Mouse (Mus musculus) heart, embryonic 10.5 days (tissue): ENCODE measurements around the gene Hes6. TPM values are rescaled to one million over a fixed set of nuclear protein-coding genes. Genes with fewer than 3 reads are reported as not detected.

Experiments used
- DNase-seq: peaks from one replicate; pipeline ENCODE4 v3.0.0-alpha.2; 2017; ENCODE audit warnings: low spot score
- H3K27ac ChIP-seq: fragments of 300-500 bp; sonication (generic); 2 replicates; pipeline ENCODE4 v1.5.1; 2016; ENCODE audit warnings: mild to moderate bottlenecking
- H3K27me3 ChIP-seq: fragments of 300-500 bp; sonication (generic); 2 replicates; pipeline ENCODE4 v1.6.1; 2016; ENCODE audit warnings: mild to moderate bottlenecking; ENCODE audit not compliant: poor library complexity, insufficient read depth, severe bottlenecking
- H3K36me3 ChIP-seq: fragments of 300-500 bp; sonication (generic); 2 replicates; pipeline ENCODE4 v1.6.1; 2016; ENCODE audit warnings: mild to moderate bottlenecking, moderate library complexity
- H3K4me1 ChIP-seq: fragments of 300-500 bp; sonication (generic); 2 replicates; pipeline ENCODE4 v1.6.1; 2016; ENCODE audit warnings: mild to moderate bottlenecking
- H3K4me3 ChIP-seq: fragments of 300-500 bp; sonication (generic); 2 replicates; pipeline ENCODE4 v1.5.1; 2016; ENCODE audit warnings: mild to moderate bottlenecking, moderate library complexity
- H3K9me3 ChIP-seq: fragments of 300-500 bp; sonication (generic); 2 replicates; pipeline ENCODE4 v1.6.1; 2016; ENCODE audit warnings: mild to moderate bottlenecking, moderate library complexity
- WGBS: fragments of 180-500 bp; shearing (Covaris S2); methylation state at CpG from one replicate; pipeline ENCODE4 v1.1.7; 2016; 5-methylcytosine and 5-hydroxymethylcytosine counted together
- polyA plus RNA-seq: library from polyadenylated mRNA; unstranded; fragments of >200 nt; fragmentation: Nextera tagmentation; extraction: Ambion mirVana; gene quantifications from 2 replicates; pipeline ENCODE4 v1.2.1, GENCODE M21; 2016

Hes6 gene
- polyA plus RNA-seq, 1 experiment from 2014 or later: 70.6 TPM

DNA sequence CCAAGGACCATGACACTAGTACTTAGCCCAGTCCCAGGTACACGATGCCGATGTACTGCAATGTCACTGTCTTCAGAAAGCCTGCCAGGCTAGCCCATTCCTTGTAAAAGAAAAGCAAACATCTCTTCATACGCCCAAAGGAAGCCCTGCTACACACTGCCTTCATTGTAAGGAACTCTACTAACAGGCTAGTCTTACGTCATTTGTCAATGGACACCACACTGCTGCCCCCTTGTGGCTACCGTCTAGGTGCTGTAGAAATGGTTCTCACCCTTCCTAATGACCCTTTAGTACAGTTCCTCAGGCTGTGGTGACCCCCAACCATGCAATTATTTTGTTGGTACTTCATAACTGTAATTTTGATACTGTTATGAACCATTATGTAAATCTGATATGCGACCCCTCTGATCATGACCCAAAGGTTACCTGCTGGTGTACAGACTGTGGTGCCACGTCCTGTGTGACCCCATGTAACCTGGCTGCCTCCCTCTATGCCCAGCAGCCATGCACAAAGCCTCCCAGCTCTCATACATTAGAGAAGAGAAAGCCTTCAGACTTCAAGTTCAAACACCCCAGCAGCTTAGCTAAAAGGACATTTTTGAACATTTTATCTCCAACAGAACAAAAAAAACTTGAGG lies 33.3 kb downstream of the Hes6 start:
- H3K4me3 ChIP-seq: no peak overlapping the region
- no peaks in the 10 kb centered on the region for H3K9me3 ChIP-seq
- no peaks in the 10 kb centered on the region for H3K27me3 ChIP-seq
- peaks cover 95% of the 10 kb centered on the region for H3K36me3 ChIP-seq
- H3K4me1 ChIP-seq: peaks cover 21% of the 10 kb centered on the region
- 62% methylated on average over 7 of the region's 7 CpGs for WGBS
- H3K27ac ChIP-seq: 0 out of 2 replicates have a peak overlapping the region, but pooled peaks have one; percentile 36
- peak; percentile 86 for DNase-seq

DNA sequence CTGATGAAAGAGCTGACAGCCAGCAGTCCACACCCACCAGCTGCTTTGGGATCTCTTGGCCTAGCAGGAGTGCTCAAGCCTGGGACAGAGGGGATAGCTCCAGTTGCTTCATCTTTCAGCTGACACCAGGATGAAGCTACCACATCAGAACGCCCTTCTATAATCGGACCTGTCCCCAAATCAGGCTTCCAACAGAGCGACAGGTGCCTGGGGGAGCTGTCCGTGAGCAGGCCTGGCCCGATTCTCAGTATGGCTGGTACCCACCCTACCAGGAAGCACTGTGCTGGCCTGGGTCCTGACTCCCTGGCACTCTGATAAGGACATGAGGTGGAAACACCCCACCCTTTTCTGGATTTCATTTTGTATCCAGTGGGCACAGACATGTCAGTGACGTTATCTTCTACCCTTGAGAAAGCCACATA lies 40.4 kb downstream of the Hes6 start:
- DNase-seq: no peak
- Histone ChIP-seq H3K4me1 (peaks cover 10% of the 10 kb centered on the region; the same call in 1 of the 2 replicates), H3K9me3 (no peaks in the 10 kb centered on the region), H3K27me3 (peaks cover 3% of the 10 kb centered on the region; the same call in 1 of the 2 replicates), H3K27ac (no peak overlapping the region), H3K36me3 (peaks cover 92% of the 10 kb centered on the region), H3K4me3 (no peak overlapping the region)
- 87% methylated on average over 6 of the region's 6 CpGs for WGBS

DNA sequence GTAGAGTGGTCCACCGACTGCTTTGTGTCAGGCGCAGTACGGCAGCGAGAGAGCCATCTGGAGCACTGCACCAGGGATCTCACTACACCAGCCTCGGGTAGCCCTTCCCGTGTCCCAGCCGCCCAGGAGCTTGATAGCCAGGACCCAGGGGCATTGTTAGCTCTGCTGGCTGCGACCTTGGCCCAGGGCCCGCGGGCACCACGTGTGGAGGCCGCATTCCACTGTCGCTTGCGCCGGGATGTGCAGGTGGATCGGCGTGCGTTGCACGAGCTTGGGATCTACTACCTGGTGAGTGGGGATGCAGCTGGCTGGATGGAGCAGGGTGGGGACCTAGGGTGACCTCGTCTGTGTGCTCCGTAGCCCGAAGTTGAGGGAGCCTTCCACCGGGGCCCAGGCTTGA lies 43.8 kb downstream of the Hes6 start:
- H3K36me3 ChIP-seq: peaks cover 58% of the 10 kb centered on the region

DNA sequence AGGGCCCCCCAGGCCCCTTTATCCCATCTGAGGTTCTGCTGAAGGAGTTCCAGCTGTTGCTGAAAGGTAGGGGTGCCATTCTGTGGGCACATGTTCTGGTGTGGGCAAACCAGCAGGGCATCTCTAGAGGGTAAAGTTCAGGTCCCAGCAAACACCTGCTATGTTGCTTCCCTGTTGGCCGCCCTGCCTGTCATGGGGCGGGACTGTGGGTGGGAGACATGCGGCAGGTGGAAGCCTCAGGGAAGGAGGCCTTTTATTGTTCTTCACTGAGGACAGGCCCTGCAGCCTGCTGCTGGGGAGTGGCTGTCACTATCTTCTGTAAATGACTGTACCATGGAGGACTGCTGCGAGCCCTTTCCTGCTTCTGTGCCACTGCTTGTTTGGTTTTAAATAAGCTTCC lies 44.4 kb downstream of the Hes6 start:
- no peak for DNase-seq
- H3K4me3 ChIP-seq: no peak overlapping the region
- no peaks in the 10 kb centered on the region for H3K9me3 ChIP-seq
- no peak overlapping the region for H3K27ac ChIP-seq
- peaks cover 22% of the 10 kb centered on the region for H3K4me1 ChIP-seq
- peaks cover 53% of the 10 kb centered on the region for H3K36me3 ChIP-seq
- 66% methylated on average over 4 of the region's 4 CpGs for WGBS
- peaks cover 23% of the 10 kb centered on the region for H3K27me3 ChIP-seq

More for the DNA sequence above, 43.8 kb downstream of the Hes6 start:
- no peaks in the 10 kb centered on the region for H3K9me3 ChIP-seq
- H3K4me1 ChIP-seq: peaks cover 20% of the 10 kb centered on the region
- no peak overlapping the region for H3K27ac ChIP-seq
- DNase-seq: no peak
- peaks cover 23% of the 10 kb centered on the region for H3K27me3 ChIP-seq
- no peak overlapping the region for H3K4me3 ChIP-seq
- 85% methylated on average over 23 of the region's 23 CpGs for WGBS

DNA sequence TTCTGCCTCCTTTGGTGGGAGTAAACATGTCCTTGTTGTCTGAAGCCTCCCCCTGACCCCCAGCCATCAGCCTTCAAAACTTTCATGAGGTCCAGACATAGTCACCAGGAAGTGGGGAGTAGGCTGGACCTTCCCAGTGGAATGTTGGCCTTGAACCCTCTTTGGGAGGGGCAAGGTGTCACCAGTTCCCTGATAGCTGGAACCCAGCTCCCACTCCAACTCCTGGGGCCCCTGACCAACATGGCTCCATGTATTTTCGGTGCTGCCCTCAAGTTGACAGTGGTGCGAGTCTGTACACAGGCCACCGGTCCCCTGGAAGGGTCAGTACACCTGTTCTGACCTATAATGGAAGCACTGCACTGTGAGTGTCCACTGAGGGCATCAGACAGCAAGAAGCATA lies 46.5 kb downstream of the Hes6 start:
- peak overlapping the region; percentile 14; the same call in 1 of the 2 replicates for H3K27ac ChIP-seq
- WGBS: 88% methylated on average over 3 of the region's 3 CpGs
- H3K4me3 ChIP-seq: peak overlapping the region; percentile 64

DNA sequence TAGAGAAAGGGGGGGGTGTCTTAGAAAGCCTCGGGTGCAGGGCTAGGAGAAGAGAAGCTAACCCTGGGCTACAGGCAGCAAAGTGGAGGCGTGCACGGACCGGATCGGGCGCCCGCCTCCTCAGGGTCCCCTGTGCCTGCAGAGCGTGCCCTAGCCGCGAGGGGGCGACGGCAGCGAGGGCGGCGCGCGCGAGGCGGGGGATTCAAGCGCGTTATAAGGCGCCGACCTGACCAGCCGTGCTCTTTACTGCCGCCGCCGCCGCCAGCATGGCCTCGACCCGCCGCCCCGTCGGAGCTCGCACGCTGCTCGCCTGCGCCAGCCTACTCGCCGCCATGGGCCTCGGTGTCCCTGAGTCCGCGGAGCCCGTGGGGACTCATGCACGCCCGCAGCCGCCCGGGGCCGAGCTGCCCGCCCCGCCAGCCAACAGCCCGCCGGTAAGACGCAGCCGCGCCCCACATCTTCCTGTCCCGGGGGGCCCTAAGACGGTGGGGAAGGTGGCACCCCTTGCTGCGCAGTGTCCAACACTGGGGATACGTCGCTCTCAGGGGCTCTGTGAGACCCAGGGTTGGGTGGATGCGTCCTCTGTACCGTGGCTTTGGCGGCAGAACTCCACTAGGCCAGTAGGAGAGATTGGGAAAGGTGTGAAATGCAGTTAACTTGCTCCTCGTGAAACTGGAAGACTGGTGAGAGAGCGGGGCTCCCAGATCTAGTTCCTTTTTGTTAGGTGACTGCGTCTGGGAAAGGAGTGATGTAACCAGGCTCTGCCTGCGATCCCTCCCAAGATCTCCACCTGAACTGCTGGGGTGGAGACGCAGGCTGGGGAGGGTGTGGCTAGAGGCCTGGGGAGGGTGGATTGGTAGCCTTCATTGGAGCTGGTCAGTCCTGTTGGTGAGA lies 47.4 kb downstream of the Hes6 start, which contains the start of gene Erfe:
Gene Erfe, plus strand, starts transcription at position 216 of the 894 bp plus-strand sequence.
- Histone ChIP-seq H3K9me3 (peaks cover 13% of the 10 kb centered on the region), H3K27me3 (peaks cover 23% of the 10 kb centered on the region), H3K4me3 (peak within 1 kb of the TSS; percentile 64), H3K36me3 (peaks cover 50% of the 10 kb centered on the region), H3K4me1 (peaks cover 22% of the 10 kb centered on the region), H3K27ac (peak within 1 kb of the TSS; percentile 77)
- no peak for DNase-seq
- 1% methylated on average over 68 of the region's 68 CpGs for WGBS

More for the DNA sequence above, 46.5 kb downstream of the Hes6 start:
- peaks cover 23% of the 10 kb centered on the region for H3K27me3 ChIP-seq
- H3K36me3 ChIP-seq: peaks cover 50% of the 10 kb centered on the region
- no peak for DNase-seq
- peaks cover 9% of the 10 kb centered on the region for H3K9me3 ChIP-seq
- H3K4me1 ChIP-seq: peaks cover 22% of the 10 kb centered on the region

DNA sequence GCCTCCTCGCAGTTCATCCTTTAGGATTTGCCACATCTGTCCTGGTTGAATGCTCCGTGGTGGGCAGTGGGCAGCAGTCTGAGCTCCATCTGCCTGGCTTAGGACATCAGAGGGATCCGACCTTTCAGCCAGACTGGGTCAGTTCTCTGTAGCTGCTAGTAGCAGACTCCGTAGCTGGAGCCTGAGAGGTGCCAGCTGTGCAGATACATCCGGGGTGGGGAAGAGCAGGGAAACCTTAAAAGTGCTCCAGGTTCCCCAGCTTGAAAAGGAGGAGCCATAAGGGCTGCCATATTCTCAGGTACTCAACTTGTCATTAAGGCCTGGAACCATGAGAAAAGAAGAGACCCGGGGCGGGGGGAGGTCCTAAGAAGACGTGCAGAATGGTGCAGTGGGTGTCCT lies 48.0 kb downstream of the Hes6 start:
- 21% methylated on average over 8 of the region's 8 CpGs for WGBS
- Histone ChIP-seq H3K36me3 (peaks cover 50% of the 10 kb centered on the region), H3K4me1 (peaks cover 22% of the 10 kb centered on the region), H3K27ac (peak overlapping the region; percentile 77; the same call in 1 of the 2 replicates), H3K4me3 (peak overlapping the region; percentile 64), H3K27me3 (peaks cover 23% of the 10 kb centered on the region), H3K9me3 (peaks cover 13% of the 10 kb centered on the region)
- no peak for DNase-seq

DNA sequence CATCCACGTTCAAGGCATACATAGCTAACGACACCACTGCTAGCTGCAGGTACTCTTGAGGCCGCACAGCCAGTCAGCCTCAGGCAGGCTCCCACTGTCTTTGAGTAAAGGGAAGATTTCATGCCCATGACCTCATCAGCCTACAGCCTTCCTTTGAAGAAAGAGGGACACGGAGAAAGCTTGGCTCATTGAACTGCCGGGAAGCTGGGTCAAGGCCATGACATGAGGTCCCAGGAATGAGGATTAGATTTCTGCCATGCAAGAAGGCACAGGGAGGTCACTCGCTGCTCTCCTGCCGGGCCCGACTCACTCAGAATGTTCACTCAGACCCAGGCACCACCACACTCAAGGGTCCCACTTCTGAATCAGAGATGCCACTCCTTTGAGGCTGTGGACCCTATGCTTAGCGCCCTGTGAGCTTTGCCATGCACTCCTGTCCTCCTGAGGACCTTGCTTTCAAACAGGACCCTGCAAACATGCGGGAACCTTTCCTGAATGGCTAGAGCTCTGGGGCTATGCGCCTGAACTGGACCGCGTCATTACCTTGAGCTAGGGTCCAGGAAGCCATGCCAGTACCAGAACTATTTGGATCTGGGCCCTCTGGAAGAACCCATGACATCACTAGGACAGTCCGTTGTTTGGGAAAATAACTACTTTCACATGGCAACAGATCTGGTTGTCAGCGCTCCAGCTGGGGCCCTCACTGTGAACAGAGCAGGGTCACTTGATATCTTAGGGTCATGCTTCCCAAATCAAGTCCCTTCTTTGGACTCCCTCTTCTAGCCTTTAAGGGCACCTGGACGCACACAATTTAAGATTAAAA lies 48.8 kb downstream of the Hes6 start:
- Histone ChIP-seq H3K4me3 (no peak overlapping the region), H3K9me3 (peaks cover 13% of the 10 kb centered on the region), H3K27ac (no peak overlapping the region), H3K27me3 (peaks cover 23% of the 10 kb centered on the region), H3K4me1 (peaks cover 22% of the 10 kb centered on the region), H3K36me3 (peaks cover 50% of the 10 kb centered on the region)
- WGBS: 87% methylated on average over 16 of the region's 16 CpGs
- DNase-seq: no peak

DNA sequence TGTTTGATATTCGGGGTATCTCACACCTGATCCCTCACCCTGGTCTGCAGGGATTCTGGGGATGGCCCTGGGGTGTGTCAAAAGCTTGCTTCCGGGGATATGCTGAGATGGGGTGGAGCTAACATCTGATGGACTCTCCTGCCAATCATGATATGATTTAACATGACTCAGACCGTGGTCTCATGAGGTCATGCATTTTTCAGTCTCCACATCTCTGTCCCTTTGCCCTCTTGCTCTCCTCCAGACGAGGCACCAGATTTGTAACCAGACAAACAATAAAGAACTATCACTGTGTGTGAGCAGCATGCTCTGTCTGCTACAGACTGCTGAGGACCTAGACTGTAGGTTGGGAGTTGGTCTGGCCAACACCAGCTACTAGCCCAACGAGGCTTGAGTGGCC lies 51.7 kb downstream of the Hes6 start:
- DNase-seq: no peak
- H3K4me3 ChIP-seq: no peak overlapping the region
- H3K9me3 ChIP-seq: peaks cover 13% of the 10 kb centered on the region
- peaks cover 9% of the 10 kb centered on the region for H3K27me3 ChIP-seq
- WGBS: 78% methylated on average over 5 of the region's 5 CpGs
- peaks cover 72% of the 10 kb centered on the region for H3K36me3 ChIP-seq
- peaks cover 20% of the 10 kb centered on the region for H3K4me1 ChIP-seq
- no peak overlapping the region for H3K27ac ChIP-seq

Other genes starting within 250 kb of the Hes6 start
- 16.8 and 24.9 TPM in 2 replicates for gene Ramp1, start 234.2 kb downstream of the Hes6 start, polyA plus RNA-seq
- gene Ube2f, start 163.7 kb downstream of the Hes6 start, polyA plus RNA-seq: 76.9 and 82.8 TPM in 2 replicates
- 21.2 and 21.9 TPM in 2 replicates for gene Scly, start 115.7 kb downstream of the Hes6 start, polyA plus RNA-seq
- gene Espnl, start 92.0 kb downstream of the Hes6 start, polyA plus RNA-seq: 0.07 and 0.16 TPM in 2 replicates
- gene Klhl30, start 63.0 kb downstream of the Hes6 start, polyA plus RNA-seq: 33.1 and 51.1 TPM in 2 replicates
- 2.2 TPM in 2 replicates for gene Erfe, start 47.6 kb downstream of the Hes6 start, polyA plus RNA-seq
- gene Ilkap, start 15.2 kb downstream of the Hes6 start, polyA plus RNA-seq: 132 and 152 TPM in 2 replicates
- 3.2 and 4.9 TPM in 2 replicates for gene Per2, start 45.3 kb upstream of the Hes6 start, polyA plus RNA-seq
- 6.1 and 7.3 TPM in 2 replicates for gene Traf3ip1, start 80.6 kb upstream of the Hes6 start, polyA plus RNA-seq
- 9.0 and 11.1 TPM in 2 replicates for gene Asb1, start 126.5 kb upstream of the Hes6 start, polyA plus RNA-seq